Mouse (Mus musculus): ENCODE results near the gene Tbcd. TPM values are rescaled to one million over a fixed set of nuclear protein-coding genes. Genes with fewer than 3 reads are reported as not detected.

The Tbcd gene
- polyA plus RNA-seq, 1 experiment from 2014 or later: 32.3 TPM

GRCm38 (mm10) chr11:121457874-121458273, 6.1 kb downstream of the Tbcd start:
- Histone ChIP-seq H3K9ac (ENCODE audit: low read depth, low read length) (no peak overlapping the region), H3K9me3 (ENCODE audit: control insufficient read depth, low read length) (no peaks in the 10 kb centered on the region), H3K27me3 (ENCODE audit: control insufficient read depth, insufficient read depth, low read length) (no peaks in the 10 kb centered on the region), H3K4me2 (replicated peaks; ENCODE audit: low read depth, low read length) (no peak overlapping the region), H3K27ac (ENCODE audit: low read depth, low read length) (no peak overlapping the region), H3K4me1 (replicated peaks; ENCODE audit: control insufficient read depth, insufficient read depth, low read length) (no peaks in the 10 kb centered on the region), H3K4me3 (ENCODE audit: low read depth, low read length) (no peak overlapping the region), H3K36me3 (ENCODE audit: control insufficient read depth, insufficient read depth, low read length) (peaks cover 3% of the 10 kb centered on the region; the same call in 1 of the 2 replicates)
- no peak for DNase-seq (ENCODE audit: low spot score)
- 93% methylated on average over 3 of the region's 3 CpGs for WGBS
- no peak for ATAC-seq (ENCODE audit: low FRiP score)

- Histone ChIP-seq H3K9me3 (ENCODE audit: control insufficient read depth, low read length) (no peaks in the 10 kb centered on the region), H3K27ac (ENCODE audit: low read depth, low read length) (no peak overlapping the region), H3K36me3 (ENCODE audit: control insufficient read depth, insufficient read depth, low read length) (peaks cover 7% of the 10 kb centered on the region; the same call in 1 of the 2 replicates), H3K9ac (ENCODE audit: low read depth, low read length) (no peak overlapping the region), H3K4me3 (ENCODE audit: low read depth, low read length) (no peak overlapping the region), H3K27me3 (ENCODE audit: control insufficient read depth, insufficient read depth, low read length) (no peaks in the 10 kb centered on the region), H3K4me1 (replicated peaks; ENCODE audit: control insufficient read depth, insufficient read depth, low read length) (no peaks in the 10 kb centered on the region), H3K4me2 (replicated peaks; ENCODE audit: low read depth, low read length) (no peak overlapping the region)
- no peak for DNase-seq (ENCODE audit: low spot score)
- 92% methylated on average over 6 of the region's 6 CpGs for WGBS
- no peak for ATAC-seq (ENCODE audit: low FRiP score)
Observed at GRCm38 (mm10) chr11:121467408-121467807, 15.7 kb downstream of the Tbcd start.

- H3K4me2 ChIP-seq (replicated peaks; ENCODE audit: low read depth, low read length): no peak overlapping the region
- H3K27me3 ChIP-seq (ENCODE audit: control insufficient read depth, insufficient read depth, low read length): no peaks in the 10 kb centered on the region
- no peak overlapping the region for H3K27ac ChIP-seq (ENCODE audit: low read depth, low read length)
- no peak overlapping the region for H3K9ac ChIP-seq (ENCODE audit: low read depth, low read length)
- no peaks in the 10 kb centered on the region for H3K4me1 ChIP-seq (replicated peaks; ENCODE audit: control insufficient read depth, insufficient read depth, low read length)
- ATAC-seq (ENCODE audit: low FRiP score) (no peak), DNase-seq (ENCODE audit: low spot score) (no peak)
- H3K36me3 ChIP-seq (ENCODE audit: control insufficient read depth, insufficient read depth, low read length): no peaks in the 10 kb centered on the region
- H3K9me3 ChIP-seq (ENCODE audit: control insufficient read depth, low read length): no peaks in the 10 kb centered on the region
- WGBS: 93% methylated on average over 3 of the region's 3 CpGs
- no peak overlapping the region for H3K4me3 ChIP-seq (ENCODE audit: low read depth, low read length)
Observed at GRCm38 (mm10) chr11:121474831-121475230, 23.1 kb downstream of the Tbcd start.

- no peaks in the 10 kb centered on the region for H3K9me3 ChIP-seq (ENCODE audit: control insufficient read depth, low read length)
- no peaks in the 10 kb centered on the region for H3K36me3 ChIP-seq (ENCODE audit: control insufficient read depth, insufficient read depth, low read length)
- DNase-seq (ENCODE audit: low spot score): peak; percentile 82
- H3K27me3 ChIP-seq (ENCODE audit: control insufficient read depth, insufficient read depth, low read length): no peaks in the 10 kb centered on the region
- WGBS: 42% methylated on average over 9 of the region's 9 CpGs
- H3K4me1 ChIP-seq (replicated peaks; ENCODE audit: control insufficient read depth, insufficient read depth, low read length): no peaks in the 10 kb centered on the region
- H3K4me3 ChIP-seq (ENCODE audit: low read depth, low read length): no peak overlapping the region
- no peak overlapping the region for H3K9ac ChIP-seq (ENCODE audit: low read depth, low read length)
- H3K27ac ChIP-seq (ENCODE audit: low read depth, low read length): no peak overlapping the region
- H3K4me2 ChIP-seq (replicated peaks; ENCODE audit: low read depth, low read length): no peak overlapping the region
- no peak for ATAC-seq (ENCODE audit: low FRiP score)
Observed at GRCm38 (mm10) chr11:121475699-121476415, 24.1 kb downstream of the Tbcd start.

GRCm38 (mm10) chr11:121479476-121480203, 27.9 kb downstream of the Tbcd start:
- H3K9ac ChIP-seq (ENCODE audit: low read depth, low read length): no peak overlapping the region
- no peaks in the 10 kb centered on the region for H3K36me3 ChIP-seq (ENCODE audit: control insufficient read depth, insufficient read depth, low read length)
- H3K4me1 ChIP-seq (replicated peaks; ENCODE audit: control insufficient read depth, insufficient read depth, low read length): no peaks in the 10 kb centered on the region
- no peaks in the 10 kb centered on the region for H3K9me3 ChIP-seq (ENCODE audit: control insufficient read depth, low read length)
- no peak for ATAC-seq (ENCODE audit: low FRiP score)
- no peak overlapping the region for H3K4me2 ChIP-seq (replicated peaks; ENCODE audit: low read depth, low read length)
- no peak overlapping the region for H3K4me3 ChIP-seq (ENCODE audit: low read depth, low read length)
- H3K27ac ChIP-seq (ENCODE audit: low read depth, low read length): no peak overlapping the region
- H3K27me3 ChIP-seq (ENCODE audit: control insufficient read depth, insufficient read depth, low read length): no peaks in the 10 kb centered on the region
- no peak for DNase-seq (ENCODE audit: low spot score)
- WGBS: 91% methylated on average over 15 of the region's 15 CpGs

GRCm38 (mm10) chr11:121481129-121481528, 29.4 kb downstream of the Tbcd start:
- ATAC-seq (ENCODE audit: low FRiP score) (no peak), DNase-seq (ENCODE audit: low spot score) (no peak)
- 88% methylated on average over 2 of the region's 2 CpGs for WGBS
- Histone ChIP-seq H3K9ac (ENCODE audit: low read depth, low read length) (no peak overlapping the region), H3K9me3 (ENCODE audit: control insufficient read depth, low read length) (no peaks in the 10 kb centered on the region), H3K4me2 (replicated peaks; ENCODE audit: low read depth, low read length) (no peak overlapping the region), H3K36me3 (ENCODE audit: control insufficient read depth, insufficient read depth, low read length) (no peaks in the 10 kb centered on the region), H3K27ac (ENCODE audit: low read depth, low read length) (no peak overlapping the region), H3K27me3 (ENCODE audit: control insufficient read depth, insufficient read depth, low read length) (no peaks in the 10 kb centered on the region), H3K4me1 (replicated peaks; ENCODE audit: control insufficient read depth, insufficient read depth, low read length) (no peaks in the 10 kb centered on the region), H3K4me3 (ENCODE audit: low read depth, low read length) (no peak overlapping the region)

- no peak overlapping the region for H3K9ac ChIP-seq (ENCODE audit: low read depth, low read length)
- no peak overlapping the region for H3K4me2 ChIP-seq (replicated peaks; ENCODE audit: low read depth, low read length)
- ATAC-seq (ENCODE audit: low FRiP score): no peak
- no peak overlapping the region for H3K4me3 ChIP-seq (ENCODE audit: low read depth, low read length)
- no peak overlapping the region for H3K27ac ChIP-seq (ENCODE audit: low read depth, low read length)
- H3K9me3 ChIP-seq (ENCODE audit: control insufficient read depth, low read length): no peaks in the 10 kb centered on the region
- no peaks in the 10 kb centered on the region for H3K27me3 ChIP-seq (ENCODE audit: control insufficient read depth, insufficient read depth, low read length)
- no peaks in the 10 kb centered on the region for H3K36me3 ChIP-seq (ENCODE audit: control insufficient read depth, insufficient read depth, low read length)
- WGBS: 88% methylated on average over 9 of the region's 9 CpGs
- no peaks in the 10 kb centered on the region for H3K4me1 ChIP-seq (replicated peaks; ENCODE audit: control insufficient read depth, insufficient read depth, low read length)
- DNase-seq (ENCODE audit: low spot score): no peak
Observed at GRCm38 (mm10) chr11:121485882-121486281, 34.1 kb downstream of the Tbcd start.

GRCm38 (mm10) chr11:121490651-121491050, 38.9 kb downstream of the Tbcd start:
- H3K4me3 ChIP-seq (ENCODE audit: low read depth, low read length): no peak overlapping the region
- H3K9ac ChIP-seq (ENCODE audit: low read depth, low read length): no peak overlapping the region
- H3K9me3 ChIP-seq (ENCODE audit: control insufficient read depth, low read length): no peaks in the 10 kb centered on the region

GRCm38 (mm10) chr11:121500595-121500994, 48.8 kb downstream of the Tbcd start:
- Histone ChIP-seq H3K36me3 (ENCODE audit: control insufficient read depth, insufficient read depth, low read length) (0 out of 2 replicates have a peak, but pooled peaks cover 2% of the 10 kb centered on the region), H3K4me3 (ENCODE audit: low read depth, low read length) (no peak overlapping the region), H3K4me2 (replicated peaks; ENCODE audit: low read depth, low read length) (no peak overlapping the region)

More at GRCm38 (mm10) chr11:121490651-121491050, 38.9 kb downstream of the Tbcd start:
- DNase-seq (ENCODE audit: low spot score): no peak
- Histone ChIP-seq H3K27me3 (ENCODE audit: control insufficient read depth, insufficient read depth, low read length) (no peaks in the 10 kb centered on the region), H3K27ac (ENCODE audit: low read depth, low read length) (no peak overlapping the region), H3K4me2 (replicated peaks; ENCODE audit: low read depth, low read length) (no peak overlapping the region), H3K4me1 (replicated peaks; ENCODE audit: control insufficient read depth, insufficient read depth, low read length) (no peaks in the 10 kb centered on the region), H3K36me3 (ENCODE audit: control insufficient read depth, insufficient read depth, low read length) (no peaks in the 10 kb centered on the region)
- ATAC-seq (ENCODE audit: low FRiP score): no peak

More at GRCm38 (mm10) chr11:121500595-121500994, 48.8 kb downstream of the Tbcd start:
- ATAC-seq (ENCODE audit: low FRiP score) (no peak), DNase-seq (ENCODE audit: low spot score) (no peak)
- Histone ChIP-seq H3K9me3 (ENCODE audit: control insufficient read depth, low read length) (no peaks in the 10 kb centered on the region), H3K27ac (ENCODE audit: low read depth, low read length) (no peak overlapping the region), H3K9ac (ENCODE audit: low read depth, low read length) (no peak overlapping the region), H3K4me1 (replicated peaks; ENCODE audit: control insufficient read depth, insufficient read depth, low read length) (no peaks in the 10 kb centered on the region), H3K27me3 (ENCODE audit: control insufficient read depth, insufficient read depth, low read length) (no peaks in the 10 kb centered on the region)

Measured in hindbrain, embryonic 11.5 days (tissue).